Comparison of ENCODE assay signal across 20 mouse cellular contexts in the genomic region with DNA sequence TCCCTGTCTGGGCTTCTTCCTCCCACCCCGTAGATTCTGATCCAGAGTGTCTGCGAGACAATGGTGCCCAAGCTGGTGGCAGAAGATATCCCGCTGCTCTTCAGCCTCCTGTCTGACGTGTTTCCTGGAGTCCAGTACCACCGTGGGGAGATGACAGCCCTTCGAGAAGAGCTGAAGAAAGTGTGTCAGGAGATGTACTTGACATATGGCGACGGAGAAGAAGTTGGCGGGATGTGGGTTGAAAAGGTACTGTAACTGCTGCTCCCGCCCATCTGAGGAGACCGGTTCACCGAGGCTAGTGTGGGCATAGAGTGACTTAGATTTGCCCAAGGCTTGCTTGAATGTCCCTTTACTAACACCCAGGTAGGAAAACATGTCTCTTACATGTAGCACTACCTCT. TPM values are rescaled to one million over a fixed set of nuclear protein-coding genes. Genes with fewer than 3 reads are reported as not detected.
DNase-seq lines count a peak whose midpoint lies in the region.
"Had no signal": no experiment of that assay in that cellular context is flagged by ENCODE, and none has a peak within 500 bp of the region (broad histone marks: within the 10 kb centered on the region; RNA-seq: fewer than 3 reads in every experiment).

No protein-coding gene starts in this region.

- peak; percentile 21 to 32 for DNase-seq in frontal cortex, postnatal 36 days (ENCODE audit: low spot score in 2 of 2)
- no peak for DNase-seq in frontal cortex, postnatal 10 days (ENCODE audit: low spot score in 2 of 2)
- peak; percentile 75 for DNase-seq in right cerebral cortex, adult 18-20 months
- no peak for DNase-seq in right cerebral cortex, postnatal 4 days
- peak; percentile 22 for DNase-seq in telencephalon, adult 2 months (ENCODE audit: low read depth, low spot score)
- DNase-seq in layer of hippocampus, adult 8-10 months (ENCODE audit: low spot score in 2 of 2) = no peak
- DNase-seq: adrenal gland, adult 2 months; adrenal gland, postnatal 14 days; cerebellum, adult 11-12 months; cerebellum, adult 8-10 months; cerebellum, postnatal 10 days; cerebellum, postnatal 36 days; embryo, embryonic 11 days; gastrocnemius, postnatal 25 days; heart, adult 18-20 months; heart, postnatal 10 days; heart, postnatal 36 days had no signal

RNA-seq across cellular contexts. Expression of a gene that starts 35.0 kb away (rescaled TPM):
- 100 to 1,000 TPM; 273 to 309 (median 284) TPM for total RNA-seq in layer of hippocampus, adult 8-10 months (2022)

RNA-seq across cellular contexts. Expression of a gene that starts 46.1 kb away (rescaled TPM):
- total RNA-seq in layer of hippocampus, adult 8-10 months (2022) = not detected
- total RNA-seq: adrenal gland, adult 2 months; adrenal gland, postnatal 14 days; adrenal gland, postnatal 4 days; gastrocnemius, postnatal 25 days; heart, adult 18-20 months; heart, postnatal 10 days; heart, postnatal 36 days; hindbrain, postnatal 0 days; MEL had no signal

Comparison
In these comparisons a context has a peak if more than half of its experiments do, and no peak if none do; other contexts are left out.
1. DNase-seq: peak in frontal cortex, postnatal 36 days (2 of 2), right cerebral cortex, adult 18-20 months (single experiment) and telencephalon, adult 2 months (single experiment); none in frontal cortex, postnatal 10 days (0 of 2), right cerebral cortex, postnatal 4 days (single experiment) and layer of hippocampus, adult 8-10 months (0 of 2).